Mouse (Mus musculus) spleen, adult 2 months (tissue): ENCODE measurements around the gene Slc39a9. TPM values are rescaled to one million over a fixed set of nuclear protein-coding genes. Genes with fewer than 3 reads are reported as not detected.

Source experiments
- DNase-seq, 2 experiments: peaks; one replicate each; pipeline versions ENCODE4 v3.0.0 to v3.0.0-alpha.2; 2012 to 2021; ENCODE audit warnings: low spot score in 2 of 2, low read depth in 1 of 2
- H3K27ac ChIP-seq: fragments of 200-500 bp; 2 replicates; pipeline ENCODE4 v1.5.1; 2012; ENCODE audit warnings: low read length, inconsistent platforms; ENCODE audit not compliant: insufficient read depth
- H3K27me3 ChIP-seq: fragments of 200-500 bp; 2 replicates; pipeline ENCODE4 v1.6.1; 2012; ENCODE audit warnings: mild to moderate bottlenecking, moderate library complexity, low read length, inconsistent platforms; ENCODE audit not compliant: control insufficient read depth, insufficient read depth
- H3K36me3 ChIP-seq: fragments of 200-500 bp; 2 replicates; pipeline ENCODE4 v1.6.1; 2012; ENCODE audit warnings: mild to moderate bottlenecking, low read length, inconsistent platforms; ENCODE audit not compliant: control insufficient read depth, insufficient read depth
- H3K4me1 ChIP-seq: fragments of 200-500 bp; 2 replicates; pipeline ENCODE4 v1.6.1; 2011; ENCODE audit warnings: inconsistent platforms; ENCODE audit not compliant: control insufficient read depth, insufficient read depth, insufficient read length
- H3K4me3 ChIP-seq: fragments of 200-500 bp; 2 replicates; pipeline ENCODE4 v1.5.1; 2011; ENCODE audit warnings: mild to moderate bottlenecking, inconsistent platforms; ENCODE audit not compliant: insufficient read depth, insufficient read length; ENCODE audit errors: extremely low read depth
- CTCF ChIP-seq: fragments of 200-500 bp; IDR thresholded peaks from 2 replicates; pipeline ENCODE4 v1.5.1; 2011; ENCODE audit warnings: mild to moderate bottlenecking, inconsistent platforms; ENCODE audit not compliant: insufficient read depth, insufficient read length, insufficient replicate concordance; ENCODE audit errors: extremely low read depth
- POLR2A ChIP-seq: fragments of 200-500 bp; IDR thresholded peaks from 2 replicates; pipeline ENCODE4 v1.6.1; 2011; ENCODE audit warnings: low read depth, low read length, inconsistent platforms
- WGBS: fragments of 180-500 bp; shearing (Covaris S2); methylation state at CpG from one replicate; pipeline ENCODE4 v1.1.7; 2018; 5-methylcytosine and 5-hydroxymethylcytosine counted together
- polyA plus RNA-seq: library from polyadenylated mRNA; depleted of rRNA; stranded (reverse); fragments of >200 nt; gene quantifications from 2 replicates; pipeline ENCODE4 v1.2.3, GENCODE M21; 2012

Slc39a9 gene
- polyA plus RNA-seq, 1 experiment = 24.5 TPM

DNA sequence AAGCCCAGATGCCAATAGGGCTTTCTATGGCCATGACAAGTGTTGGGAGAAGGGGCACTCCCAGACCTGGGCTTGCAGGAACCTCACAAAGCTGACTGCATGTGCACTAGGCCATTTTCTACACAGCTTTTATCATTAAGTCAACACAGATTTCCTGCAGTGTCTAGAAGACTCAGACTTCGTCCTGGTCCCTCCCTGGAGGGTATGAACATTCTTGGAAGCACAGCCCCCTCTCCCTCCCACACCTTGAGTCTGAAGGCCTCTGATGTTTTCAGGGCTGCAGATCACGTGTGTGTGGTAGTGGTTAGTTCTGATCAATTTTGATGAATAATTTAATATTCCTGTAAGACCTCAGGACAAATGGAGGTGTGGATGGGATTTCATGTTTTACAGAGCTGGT lies 50.0 kb downstream of the Slc39a9 start:
- 69% methylated on average over 2 of the region's 2 CpGs for WGBS
- no peak overlapping the region for H3K27ac ChIP-seq
- peaks cover 11% of the 10 kb centered on the region for H3K27me3 ChIP-seq
- H3K4me1 ChIP-seq = peaks cover 5% of the 10 kb centered on the region; the same call in 1 of the 2 replicates
- TF ChIP-seq POLR2A (no peak), CTCF (no peak)
- no peak overlapping the region for H3K4me3 ChIP-seq
- no peak for DNase-seq
- no peaks in the 10 kb centered on the region for H3K36me3 ChIP-seq

DNA sequence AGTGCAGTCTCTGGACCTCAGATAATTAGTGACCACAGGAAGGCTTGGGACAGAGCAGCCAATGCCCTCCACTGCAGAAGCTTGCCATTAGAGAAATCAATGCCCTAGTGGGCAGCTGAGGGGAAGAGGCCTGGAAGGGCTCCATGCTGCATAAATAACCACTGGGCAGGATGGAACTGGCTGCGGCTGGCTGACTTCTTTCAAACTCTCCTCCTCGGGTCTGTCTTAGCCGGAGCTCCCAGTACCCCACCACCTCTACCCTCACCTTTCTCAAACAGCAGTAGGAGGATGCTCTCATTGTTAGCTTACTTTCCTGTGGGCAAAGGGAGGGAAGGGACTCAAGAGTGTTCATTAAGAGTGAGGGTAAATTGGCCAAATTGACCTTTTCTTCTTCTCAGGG lies 51.3 kb downstream of the Slc39a9 start:
- H3K36me3 ChIP-seq = no peaks in the 10 kb centered on the region
- H3K4me3 ChIP-seq = no peak overlapping the region
- peaks cover 11% of the 10 kb centered on the region for H3K27me3 ChIP-seq
- no peak overlapping the region for H3K27ac ChIP-seq
- H3K4me1 ChIP-seq = peaks cover 5% of the 10 kb centered on the region; the same call in 1 of the 2 replicates
- no peak for DNase-seq
- TF ChIP-seq CTCF (no peak), POLR2A (no peak)
- 82% methylated on average over 3 of the region's 3 CpGs for WGBS

- TF ChIP-seq POLR2A (no peak), CTCF (no peak)
Measured at GRCm38 (mm10) chr12:80698526-80699143, 55.0 kb downstream of the Slc39a9 start.

DNA sequence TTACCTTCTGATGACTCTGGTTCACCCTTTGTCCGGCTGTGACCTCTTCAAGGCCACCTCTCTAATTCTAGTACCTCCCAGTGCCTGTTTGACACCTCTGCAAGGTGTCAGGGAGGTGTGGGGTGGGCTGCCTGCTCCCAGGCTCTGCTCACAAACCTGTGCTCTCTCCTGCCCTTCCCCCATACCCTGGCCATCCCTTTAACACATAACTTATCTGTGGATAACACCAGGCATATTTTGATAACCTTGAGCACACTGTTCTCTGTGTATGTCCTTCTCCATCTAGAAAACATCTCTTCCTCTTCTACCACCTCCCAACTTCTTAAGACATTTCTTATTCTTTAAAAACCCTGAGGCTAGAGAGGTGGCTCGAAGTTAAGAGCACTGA lies 55.5 kb downstream of the Slc39a9 start:
- no peak overlapping the region for H3K27ac ChIP-seq
- H3K36me3 ChIP-seq = no peaks in the 10 kb centered on the region
- H3K4me3 ChIP-seq = no peak overlapping the region
- no peaks in the 10 kb centered on the region for H3K27me3 ChIP-seq
- H3K4me1 ChIP-seq = no peaks in the 10 kb centered on the region
- TF ChIP-seq CTCF (no peak), POLR2A (no peak)
- DNase-seq = no peak
- WGBS = 67% methylated on average over 2 of the region's 2 CpGs

More at GRCm38 (mm10) chr12:80698526-80699143, 55.0 kb downstream of the Slc39a9 start:
- no peaks in the 10 kb centered on the region for H3K27me3 ChIP-seq
- WGBS = 85% methylated on average over 5 of the region's 5 CpGs
- no peak overlapping the region for H3K4me3 ChIP-seq
- no peaks in the 10 kb centered on the region for H3K36me3 ChIP-seq
- no peaks in the 10 kb centered on the region for H3K4me1 ChIP-seq
- H3K27ac ChIP-seq = no peak overlapping the region
- no peak for DNase-seq

GRCm38 (mm10) chr12:80701332-80701731 lies 57.6 kb downstream of the Slc39a9 start:
- H3K27ac ChIP-seq = no peak overlapping the region
- no peaks in the 10 kb centered on the region for H3K36me3 ChIP-seq
- WGBS = 82% methylated on average over 7 of the region's 7 CpGs
- H3K27me3 ChIP-seq = no peaks in the 10 kb centered on the region
- TF ChIP-seq CTCF (no peak), POLR2A (no peak)
- H3K4me3 ChIP-seq = no peak overlapping the region
- DNase-seq = no peak
- no peaks in the 10 kb centered on the region for H3K4me1 ChIP-seq

DNA sequence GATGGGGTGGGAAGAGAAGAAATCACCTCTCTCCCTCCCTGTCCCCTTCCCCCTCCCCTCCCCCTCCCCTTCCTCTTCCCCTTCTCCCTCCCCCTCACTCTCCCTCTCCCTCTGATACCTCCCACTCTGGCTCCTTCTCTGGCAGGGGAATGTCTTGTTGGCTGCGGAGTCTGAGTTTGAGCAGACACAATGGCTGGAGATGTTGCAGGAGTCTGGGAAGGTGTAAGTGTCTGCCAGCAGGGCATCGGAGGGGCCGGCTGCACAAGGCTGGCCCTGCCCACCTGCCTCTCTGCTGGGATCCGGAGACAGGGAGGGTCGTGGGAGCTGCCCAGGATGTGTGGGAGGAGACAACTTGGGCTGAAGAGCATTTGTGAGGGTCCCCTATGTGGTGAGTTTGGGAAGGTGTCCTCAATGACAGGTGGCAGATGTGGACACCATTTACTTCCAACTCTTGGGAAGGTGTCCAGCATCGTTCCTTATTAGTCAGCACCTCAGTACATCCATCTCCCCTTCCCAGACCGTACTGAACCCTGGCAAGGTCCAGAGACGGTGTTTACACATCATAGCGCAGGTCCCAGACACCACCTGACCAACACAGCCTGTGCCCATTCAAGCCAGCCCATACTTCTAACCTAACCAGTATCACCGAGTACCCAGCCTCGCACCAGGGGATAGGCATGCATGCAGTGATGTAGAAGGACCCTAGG lies 62.7 kb downstream of the Slc39a9 start:
- WGBS = 66% methylated on average over 11 of the region's 11 CpGs
- no peak for TF ChIP-seq CTCF
- no peak for TF ChIP-seq POLR2A
- no peaks in the 10 kb centered on the region for H3K4me1 ChIP-seq
- no peak for DNase-seq
- H3K27ac ChIP-seq = no peak overlapping the region
- H3K4me3 ChIP-seq = no peak overlapping the region
- H3K27me3 ChIP-seq = no peaks in the 10 kb centered on the region
- no peaks in the 10 kb centered on the region for H3K36me3 ChIP-seq

DNA sequence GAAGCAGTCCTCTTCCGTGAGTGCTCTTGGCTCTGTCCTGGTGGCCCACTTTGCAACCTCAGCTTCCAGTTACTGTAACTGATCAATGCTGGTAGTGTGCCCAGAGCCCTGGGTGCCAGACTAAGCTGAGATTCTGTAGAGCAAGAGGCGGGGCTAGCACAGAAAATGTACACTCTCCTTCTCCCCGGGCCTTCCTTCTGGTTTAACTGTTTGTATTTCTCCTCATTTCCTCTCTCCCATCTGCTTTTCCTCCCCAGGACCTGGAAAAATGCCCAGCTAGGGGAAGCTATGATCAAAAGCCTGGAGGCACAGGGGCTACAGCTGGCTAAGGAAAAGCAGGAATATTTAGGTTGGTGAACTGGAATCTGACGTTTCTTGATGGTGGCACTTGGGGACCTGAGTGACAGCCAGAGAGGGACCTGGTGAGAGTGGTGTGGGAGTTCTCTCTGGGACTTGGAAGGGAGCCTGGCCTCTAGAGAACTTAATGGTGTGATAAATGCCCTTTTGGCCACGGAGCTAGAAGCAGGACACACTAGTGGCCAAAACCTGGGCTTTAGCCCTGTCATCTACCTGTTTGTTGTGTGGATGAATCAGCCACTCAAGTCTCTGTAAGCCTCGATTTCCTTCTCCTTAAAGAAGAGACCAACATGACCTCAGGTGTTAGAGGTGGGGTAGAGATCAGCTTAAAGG lies 63.4 kb downstream of the Slc39a9 start:
- H3K4me1 ChIP-seq = no peaks in the 10 kb centered on the region
- no peaks in the 10 kb centered on the region for H3K27me3 ChIP-seq
- 51% methylated on average over 6 of the region's 6 CpGs for WGBS
- no peak for DNase-seq
- no peaks in the 10 kb centered on the region for H3K36me3 ChIP-seq
- H3K27ac ChIP-seq = no peak overlapping the region
- TF ChIP-seq POLR2A = no peak
- TF ChIP-seq CTCF = no peak
- H3K4me3 ChIP-seq = no peak overlapping the region
